Mouse (Mus musculus): ENCODE measurements at regions not wholly inside any gene's neighbourhood (a gene's known extent, or its start where the extent isn't known, plus 50 kb on each side); places are given as distances from the start of the nearest gene placed in this dataset.

- peak in 1 of 2 experiments; percentile 3 for DNase-seq (ENCODE audit: low spot score in 2 of 2)
- intact Hi-C loops (cut with DNase I): no loop called here
Measured at GRCm38 (mm10) chr8:29274668-29275067, 1827.2 kb downstream of the Poteg start.

GRCm38 (mm10) chr8:29278711-29279110, 1831.2 kb downstream of the Poteg start:
- intact Hi-C loops (cut with DNase I): no loop called here
- DNase-seq (ENCODE audit: low spot score in 2 of 2): no peak

- intact Hi-C loops (cut with DNase I): no loop called here
- DNase-seq (ENCODE audit: low spot score in 2 of 2): no peak
Measured at GRCm38 (mm10) chr8:29279276-29279675, 1831.8 kb downstream of the Poteg start.

- intact Hi-C loops (cut with DNase I): loop anchor here (2.0 to 5.0 kb wide), 2 partner anchors 1142 to 1608 kb away; no protein-coding TSS in a partner anchor
- peak; percentile 44 to 65 for DNase-seq (ENCODE audit: low spot score in 2 of 2)
Measured at GRCm38 (mm10) chr8:29290386-29290785, 1842.9 kb downstream of the Poteg start.

Measured in left cerebral cortex, postnatal 25 days (tissue).